Mouse (Mus musculus) lung, embryonic 15.5 days (tissue): ENCODE measurements around the gene Slc12a7. TPM values are rescaled to one million over a fixed set of nuclear protein-coding genes. Genes with fewer than 3 reads are reported as not detected.
"Not testable (repeated sequence)": the region's sequence is repeated elsewhere in the genome, so short reads cannot be mapped to it uniquely, and the experiment has no call there.

Source experiments
- ATAC-seq: fragments of 200-750 bp; cut with Nextera tagmentation; 2 replicates; pipeline ENCODE4 v1.8.0; 2017; ENCODE audit warnings: moderate number of reproducible peaks, borderline replicate concordance; ENCODE audit not compliant: low FRiP score, low TSS enrichment; ENCODE audit errors: extremely low read depth
- H3K27ac ChIP-seq: fragments of 300-500 bp; sonication (generic); 2 replicates; pipeline ENCODE4 v1.5.1; 2015; ENCODE audit warnings: moderate library complexity, mild to moderate bottlenecking, inconsistent platforms
- H3K27me3 ChIP-seq: fragments of 300-500 bp; sonication (generic); 2 replicates; pipeline ENCODE4 v1.6.1; 2015; ENCODE audit warnings: inconsistent platforms
- H3K36me3 ChIP-seq: fragments of 300-500 bp; sonication (generic); 2 replicates; pipeline ENCODE4 v1.6.1; 2015; ENCODE audit warnings: inconsistent platforms
- H3K4me1 ChIP-seq: fragments of 300-500 bp; sonication (generic); 2 replicates; pipeline ENCODE4 v1.6.1; 2015; ENCODE audit warnings: inconsistent platforms
- H3K4me2 ChIP-seq: fragments of 300-500 bp; sonication (generic); 2 replicates; pipeline ENCODE4 v1.6.1; 2015; ENCODE audit warnings: inconsistent platforms, mild to moderate bottlenecking, moderate library complexity
- H3K4me3 ChIP-seq: fragments of 300-500 bp; sonication (generic); 2 replicates; pipeline ENCODE4 v1.5.1; 2015; ENCODE audit warnings: mild to moderate bottlenecking, inconsistent platforms
- H3K9ac ChIP-seq: fragments of 300-500 bp; sonication (generic); 2 replicates; pipeline ENCODE4 v1.6.1; 2015; ENCODE audit warnings: inconsistent platforms
- H3K9me3 ChIP-seq: fragments of 300-500 bp; sonication (generic); 2 replicates; pipeline ENCODE4 v1.6.1; 2016; ENCODE audit warnings: inconsistent platforms
- WGBS: fragments of 180-500 bp; shearing (Covaris S2); methylation state at CpG from one replicate; pipeline ENCODE4 v1.1.7; 2015; 5-methylcytosine and 5-hydroxymethylcytosine counted together
- polyA plus RNA-seq: library from polyadenylated mRNA; unstranded; fragments of >200 nt; fragmentation: Nextera tagmentation; extraction: Ambion mirVana; gene quantifications from 2 replicates; pipeline ENCODE4 v1.2.1, GENCODE M21; 2015

Slc12a7 gene
- polyA plus RNA-seq, 1 experiment from 2014 or later: 16.7 TPM

DNA sequence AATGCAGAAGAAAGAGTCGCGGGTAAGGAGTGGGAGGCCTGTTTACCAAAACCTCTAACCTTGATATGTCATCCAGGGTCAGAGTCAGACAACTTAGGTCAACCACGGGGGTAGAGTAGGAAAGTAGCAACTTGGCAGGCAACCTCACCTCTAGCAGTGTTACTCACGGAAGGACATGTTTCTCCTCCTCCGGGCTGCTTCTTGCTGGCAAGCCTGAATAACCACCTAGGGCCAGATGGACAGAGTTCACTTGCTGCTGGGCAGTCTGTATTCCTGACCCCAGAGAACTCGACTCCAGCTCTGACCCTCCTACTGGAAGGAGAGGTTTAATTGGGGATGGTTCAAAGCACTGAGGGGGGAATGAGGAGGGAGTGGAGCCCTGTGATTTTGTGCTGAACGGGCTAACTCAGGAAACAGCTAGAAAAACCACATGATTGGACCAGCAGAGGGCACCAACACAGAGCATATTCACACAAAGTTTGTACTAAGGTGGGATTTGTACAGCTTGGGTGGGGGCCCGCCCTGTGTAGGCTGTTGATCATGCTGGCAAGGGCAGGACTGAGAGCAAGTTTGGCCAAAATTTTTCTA is 9.7 kb upstream of the Slc12a7 start:
- Histone ChIP-seq H3K27ac (no peak overlapping the region), H3K27me3 (no peaks in the 10 kb centered on the region; the same call in 1 of the 2 replicates), H3K36me3 (no peaks in the 10 kb centered on the region), H3K4me3 (no peak overlapping the region), H3K9ac (no peak overlapping the region), H3K4me1 (no peaks in the 10 kb centered on the region), H3K9me3 (no peaks in the 10 kb centered on the region), H3K4me2 (no peak overlapping the region)
- WGBS: 30% methylated on average over 8 of the region's 8 CpGs
- no peak for ATAC-seq

DNA sequence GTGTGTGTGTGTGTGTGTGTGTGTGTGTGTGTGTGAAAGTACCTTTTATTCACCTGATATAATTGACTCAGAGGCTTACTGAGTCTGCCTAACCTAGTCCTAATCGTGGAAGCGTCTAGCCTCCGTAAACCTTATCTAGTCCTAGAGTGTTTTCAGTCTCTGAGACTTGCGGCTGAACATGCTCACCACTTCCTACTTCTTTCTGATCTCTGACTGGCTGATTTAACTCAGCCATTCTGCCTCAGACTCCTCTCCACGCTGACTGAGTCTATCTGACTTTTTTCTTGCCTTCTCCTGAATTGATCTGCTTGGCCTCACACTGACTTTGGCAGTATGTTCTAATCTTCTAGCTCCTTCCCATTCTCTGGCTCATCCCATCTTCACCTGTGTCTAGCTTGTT is 7.6 kb upstream of the Slc12a7 start:
- Histone ChIP-seq H3K4me1 (no peaks in the 10 kb centered on the region), H3K9me3 (no peaks in the 10 kb centered on the region), H3K4me3 (no peak overlapping the region), H3K27ac (no peak overlapping the region), H3K36me3 (no peaks in the 10 kb centered on the region), H3K9ac (no peak overlapping the region), H3K27me3 (no peaks in the 10 kb centered on the region; the same call in 1 of the 2 replicates), H3K4me2 (no peak overlapping the region)
- 79% methylated on average over 5 of the region's 5 CpGs for WGBS
- no peak for ATAC-seq

DNA sequence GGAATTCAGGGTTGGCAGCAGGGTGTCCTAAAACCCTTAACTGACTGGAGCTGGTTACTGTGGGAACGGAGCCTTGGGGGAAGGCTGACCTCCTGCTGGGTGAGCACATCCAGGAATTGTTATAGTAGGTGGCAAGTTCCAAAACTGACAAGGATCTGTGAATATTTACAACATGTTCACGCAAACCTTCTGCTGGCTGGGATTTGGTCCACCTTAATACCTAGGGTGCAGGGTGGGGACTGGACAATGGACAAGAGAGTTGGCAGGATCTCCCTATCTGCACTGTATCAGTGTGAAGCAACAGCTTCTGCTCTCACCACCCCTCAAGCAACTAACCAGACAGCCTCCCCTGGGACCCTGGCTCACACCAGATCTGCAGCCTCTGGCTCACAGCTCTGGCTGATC is 5.3 kb upstream of the Slc12a7 start:
- ATAC-seq: no peak
- Histone ChIP-seq H3K27me3 (peaks cover 5% of the 10 kb centered on the region), H3K36me3 (no peaks in the 10 kb centered on the region), H3K9me3 (no peaks in the 10 kb centered on the region), H3K27ac (no peak overlapping the region), H3K4me3 (no peak overlapping the region), H3K4me2 (no peak overlapping the region), H3K4me1 (peaks cover 4% of the 10 kb centered on the region), H3K9ac (no peak overlapping the region)
- WGBS: 38% methylated on average over 2 of the region's 2 CpGs

DNA sequence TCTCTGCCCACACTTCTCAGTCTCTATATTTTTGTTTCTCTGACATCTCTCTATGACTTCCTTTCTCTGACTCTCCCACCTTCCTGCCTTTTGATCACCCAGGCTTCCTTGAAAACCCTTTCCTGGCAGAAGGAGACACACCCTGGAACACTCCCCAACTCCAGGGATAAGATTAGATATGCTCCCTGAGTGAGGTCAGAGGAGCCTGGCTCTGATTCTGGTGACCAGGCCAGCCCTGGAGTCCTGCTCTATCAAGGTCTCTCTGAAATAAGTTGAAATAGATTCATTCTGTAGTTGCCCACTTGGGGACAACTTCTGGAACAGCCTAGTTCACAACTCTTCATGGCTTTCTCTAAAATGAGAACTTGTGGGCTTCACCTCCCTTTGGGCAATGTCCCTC is 4.3 kb upstream of the Slc12a7 start:
- H3K4me3 ChIP-seq: no peak overlapping the region
- H3K9me3 ChIP-seq: no peaks in the 10 kb centered on the region
- no peak overlapping the region for H3K9ac ChIP-seq
- ATAC-seq: no peak
- H3K36me3 ChIP-seq: no peaks in the 10 kb centered on the region
- no peak overlapping the region for H3K4me2 ChIP-seq
- H3K27ac ChIP-seq: no peak overlapping the region
- peaks cover 10% of the 10 kb centered on the region for H3K4me1 ChIP-seq
- H3K27me3 ChIP-seq: peaks cover 14% of the 10 kb centered on the region

DNA sequence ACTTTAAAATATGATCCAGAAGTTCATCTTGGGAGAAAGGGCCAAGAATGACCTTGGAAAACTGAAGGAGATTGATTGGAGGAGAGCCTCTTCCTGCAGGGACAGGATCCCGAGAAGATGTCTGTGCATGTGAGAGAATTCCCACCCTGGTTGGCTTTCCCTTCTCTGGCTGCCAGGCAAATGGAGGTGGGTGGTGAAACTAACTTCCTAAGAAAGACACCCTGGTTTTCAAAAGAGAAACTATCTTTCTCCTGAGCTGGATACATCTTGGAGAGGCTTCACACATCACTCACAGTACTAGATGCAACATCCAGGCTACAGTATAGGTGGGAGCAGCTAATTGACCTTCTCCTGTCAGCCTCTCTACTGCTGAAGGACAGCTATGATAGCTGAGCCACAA is 2.0 kb upstream of the Slc12a7 start:
- H3K27ac ChIP-seq: no peak overlapping the region
- peaks cover 10% of the 10 kb centered on the region for H3K4me1 ChIP-seq
- no peak overlapping the region for H3K4me2 ChIP-seq
- no peaks in the 10 kb centered on the region for H3K36me3 ChIP-seq
- H3K4me3 ChIP-seq: no peak overlapping the region
- H3K9ac ChIP-seq: no peak overlapping the region
- no peak for ATAC-seq
- WGBS: 57% methylated on average over 1 of the region's 1 CpGs
- H3K9me3 ChIP-seq: no peaks in the 10 kb centered on the region
- H3K27me3 ChIP-seq: peaks cover 24% of the 10 kb centered on the region

DNA sequence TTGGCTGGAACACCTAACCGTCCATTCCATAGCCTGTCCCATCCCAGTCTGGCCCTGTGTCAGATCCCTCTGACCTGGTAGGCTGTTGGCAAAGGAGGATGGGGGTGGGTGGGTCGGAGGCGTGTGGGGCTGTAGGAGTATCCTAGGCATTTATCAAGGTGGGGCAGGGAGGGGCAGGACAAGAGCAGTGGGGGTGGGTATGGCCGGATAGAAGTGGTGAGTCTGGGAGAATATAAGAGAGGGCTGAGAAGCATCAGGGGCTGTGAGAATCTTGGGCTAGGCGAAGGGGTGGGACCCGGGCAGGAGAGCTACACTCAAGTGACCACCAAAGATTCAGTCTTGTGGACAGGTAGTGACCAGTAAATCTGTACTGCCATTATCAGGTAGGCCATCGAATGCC is 659 bp upstream of the Slc12a7 start:
- Histone ChIP-seq H3K4me2 (peak overlapping the region; percentile 67), H3K9me3 (no peaks in the 10 kb centered on the region), H3K36me3 (no peaks in the 10 kb centered on the region), H3K27me3 (peaks cover 24% of the 10 kb centered on the region), H3K4me3 (no peak overlapping the region; the same call in 1 of the 2 replicates), H3K9ac (no peak overlapping the region), H3K4me1 (peaks cover 10% of the 10 kb centered on the region), H3K27ac (no peak overlapping the region)
- 67% methylated on average over 7 of the region's 7 CpGs for WGBS
- ATAC-seq: no peak

DNA sequence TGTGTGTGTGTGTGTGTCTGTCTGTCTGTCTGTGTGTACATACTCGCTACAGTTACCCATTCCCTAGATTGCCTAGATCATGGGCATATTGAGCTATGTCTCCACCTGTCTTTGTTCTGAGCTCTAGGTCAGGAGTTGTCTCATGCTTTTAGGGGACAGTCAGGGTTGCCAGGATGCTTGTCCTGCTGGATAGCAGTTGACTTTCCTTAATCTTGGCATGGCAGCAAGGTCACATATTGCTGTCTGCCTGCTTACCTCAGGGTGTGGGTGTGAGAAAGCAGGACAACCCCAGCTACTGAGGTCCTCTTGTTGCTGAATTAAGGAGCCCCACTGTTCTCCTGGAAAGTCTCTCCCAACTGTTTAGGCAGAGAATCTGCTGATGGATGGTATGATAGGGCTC is 1.5 kb downstream of the Slc12a7 start:
- H3K9ac ChIP-seq: no peak overlapping the region
- H3K27ac ChIP-seq: no peak overlapping the region
- no peak for ATAC-seq
- H3K4me3 ChIP-seq: no peak overlapping the region
- peaks cover 24% of the 10 kb centered on the region for H3K27me3 ChIP-seq
- no peaks in the 10 kb centered on the region for H3K9me3 ChIP-seq
- H3K4me1 ChIP-seq: peaks cover 10% of the 10 kb centered on the region
- H3K36me3 ChIP-seq: no peaks in the 10 kb centered on the region
- no peak overlapping the region for H3K4me2 ChIP-seq
- WGBS: 73% methylated on average over 1 of the region's 1 CpGs

DNA sequence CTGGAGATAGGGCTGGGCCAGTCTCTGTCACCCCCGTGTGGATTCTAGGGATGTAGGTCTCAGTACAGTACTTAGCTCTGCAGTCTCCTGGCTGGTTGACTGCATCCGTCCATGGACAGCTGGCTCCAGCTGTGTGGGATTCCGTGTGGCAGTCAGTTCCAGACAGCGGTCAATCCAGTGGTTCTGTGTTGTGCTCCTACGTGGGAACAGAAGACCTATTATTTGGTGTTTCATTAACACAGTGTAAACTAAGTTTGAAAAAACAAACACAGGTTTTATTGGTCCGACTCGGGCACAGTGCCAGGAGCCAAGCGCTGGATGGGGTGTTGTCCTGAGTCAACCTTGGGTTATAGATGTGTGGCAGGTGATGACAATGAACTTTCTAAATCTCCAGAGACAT is 2.4 kb downstream of the Slc12a7 start:
- Histone ChIP-seq H3K27ac (no peak overlapping the region), H3K4me2 (no peak overlapping the region), H3K9ac (no peak overlapping the region), H3K36me3 (no peaks in the 10 kb centered on the region), H3K9me3 (no peaks in the 10 kb centered on the region), H3K4me1 (peaks cover 10% of the 10 kb centered on the region), H3K27me3 (peaks cover 24% of the 10 kb centered on the region), H3K4me3 (no peak overlapping the region)
- ATAC-seq: no peak
- 45% methylated on average over 8 of the region's 8 CpGs for WGBS

DNA sequence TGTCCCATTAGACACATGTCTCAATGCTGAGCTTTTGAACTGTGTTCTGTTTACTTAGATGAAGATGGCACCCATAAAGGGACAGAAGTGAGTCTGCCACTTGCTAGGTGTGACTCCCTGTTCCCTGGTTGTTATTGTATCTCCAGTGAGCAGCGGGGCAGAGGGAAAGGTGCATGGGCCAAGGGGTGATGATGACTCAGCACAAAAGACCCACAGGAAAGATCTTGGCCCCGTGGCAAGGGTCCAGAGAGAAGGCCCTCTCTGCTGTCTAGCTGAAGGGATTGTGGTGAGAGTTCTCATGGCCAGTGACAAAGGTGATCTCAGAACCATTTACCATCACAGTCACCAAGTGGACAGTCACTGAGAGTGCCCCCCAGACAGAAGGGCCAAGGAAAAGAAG is 3.0 kb downstream of the Slc12a7 start:
- Histone ChIP-seq H3K4me1 (peaks cover 10% of the 10 kb centered on the region), H3K27ac (no peak overlapping the region), H3K27me3 (peaks cover 24% of the 10 kb centered on the region), H3K4me3 (no peak overlapping the region), H3K36me3 (no peaks in the 10 kb centered on the region), H3K9me3 (no peaks in the 10 kb centered on the region), H3K4me2 (no peak overlapping the region), H3K9ac (no peak overlapping the region)
- no peak for ATAC-seq
- 51% methylated on average over 2 of the region's 2 CpGs for WGBS

DNA sequence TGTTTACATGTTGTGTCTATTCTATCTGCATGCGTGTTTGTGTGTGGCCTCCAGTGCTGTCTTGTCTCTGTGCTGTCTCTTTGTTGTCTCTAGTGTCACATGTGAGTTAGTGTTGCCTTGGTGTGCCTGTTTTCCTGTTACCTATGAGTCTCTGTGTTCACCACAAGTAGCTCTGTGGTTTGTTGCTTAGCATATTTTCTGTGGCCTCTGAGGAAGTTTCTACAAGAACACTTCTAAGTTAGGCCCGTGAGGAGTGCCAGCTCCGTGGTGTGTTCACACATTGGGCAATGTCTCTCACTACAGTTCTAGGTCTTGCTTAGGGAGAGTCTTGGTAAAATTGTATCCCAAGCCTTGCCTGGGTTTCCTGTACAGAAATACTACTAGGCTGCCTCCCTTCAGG is 4.0 kb downstream of the Slc12a7 start:
- Histone ChIP-seq H3K27ac (no peak overlapping the region), H3K9me3 (no peaks in the 10 kb centered on the region), H3K27me3 (peaks cover 24% of the 10 kb centered on the region), H3K4me2 (no peak overlapping the region), H3K4me3 (no peak overlapping the region), H3K36me3 (no peaks in the 10 kb centered on the region), H3K4me1 (peaks cover 10% of the 10 kb centered on the region), H3K9ac (no peak overlapping the region)
- 70% methylated on average over 3 of the region's 3 CpGs for WGBS
- ATAC-seq: no peak

DNA sequence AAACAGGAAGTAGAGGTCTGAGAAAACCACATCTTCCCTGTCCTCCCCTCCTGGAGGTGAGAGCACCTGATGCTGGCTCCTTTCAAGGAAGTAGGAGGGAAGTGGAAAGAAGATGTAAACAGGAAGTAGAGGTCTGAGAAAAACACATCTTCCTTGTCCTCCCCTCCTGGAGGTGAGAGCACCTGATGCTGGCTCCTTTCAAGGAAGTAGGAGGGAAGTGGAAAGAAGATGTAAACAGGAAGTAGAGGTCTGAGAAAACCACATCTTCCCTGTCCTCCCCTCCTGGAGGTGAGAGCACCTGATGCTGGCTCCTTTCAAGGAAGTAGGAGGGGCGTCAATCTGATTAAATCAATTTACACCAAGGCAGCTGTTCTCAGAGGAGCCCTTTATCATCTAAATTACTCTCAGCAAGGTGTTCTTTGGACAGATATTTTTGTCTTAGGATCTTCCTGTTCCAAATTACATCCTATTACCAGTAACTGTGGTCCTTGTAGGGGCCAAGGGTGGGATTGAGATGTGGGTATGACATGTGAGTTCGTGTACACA is 7.6 kb downstream of the Slc12a7 start:
- WGBS: 29% methylated on average over 2 of the region's 2 CpGs
- H3K9ac ChIP-seq: not testable (repeated sequence)

DNA sequence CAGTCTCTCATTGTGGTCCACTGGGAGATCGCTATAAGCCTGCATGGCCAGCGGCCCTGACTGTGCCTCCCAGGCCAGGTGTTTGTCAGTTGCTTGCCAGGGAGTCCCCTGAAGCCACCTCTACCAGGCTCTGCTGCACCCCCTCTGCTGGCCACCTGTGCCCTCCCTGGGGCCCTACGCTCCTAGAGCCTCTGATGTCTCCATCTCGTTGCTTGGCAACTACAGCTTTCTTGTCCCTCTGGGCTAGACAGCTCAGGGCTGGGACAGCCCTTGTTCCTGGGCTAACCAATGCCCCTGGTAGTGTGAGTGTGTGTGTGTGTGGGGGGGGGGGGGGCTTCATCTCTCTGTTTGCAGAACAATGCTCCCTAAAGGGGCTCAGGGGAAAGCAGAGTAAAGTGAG is 10.1 kb downstream of the Slc12a7 start:
- Histone ChIP-seq H3K4me3 (no peak overlapping the region), H3K4me1 (no peaks in the 10 kb centered on the region), H3K9me3 (no peaks in the 10 kb centered on the region), H3K9ac (no peak overlapping the region), H3K4me2 (no peak overlapping the region), H3K36me3 (no peaks in the 10 kb centered on the region), H3K27ac (no peak overlapping the region), H3K27me3 (no peaks in the 10 kb centered on the region)
- WGBS: 51% methylated on average over 4 of the region's 4 CpGs
- ATAC-seq: peak; percentile 29; the same call in 1 of the 2 replicates

More for the DNA sequence above, 7.6 kb downstream of the Slc12a7 start:
- not testable (repeated sequence) for H3K4me2 ChIP-seq, H3K4me1 ChIP-seq, ATAC-seq, H3K9me3 ChIP-seq, H3K27me3 ChIP-seq, H3K36me3 ChIP-seq, H3K4me3 ChIP-seq, H3K27ac ChIP-seq

DNA sequence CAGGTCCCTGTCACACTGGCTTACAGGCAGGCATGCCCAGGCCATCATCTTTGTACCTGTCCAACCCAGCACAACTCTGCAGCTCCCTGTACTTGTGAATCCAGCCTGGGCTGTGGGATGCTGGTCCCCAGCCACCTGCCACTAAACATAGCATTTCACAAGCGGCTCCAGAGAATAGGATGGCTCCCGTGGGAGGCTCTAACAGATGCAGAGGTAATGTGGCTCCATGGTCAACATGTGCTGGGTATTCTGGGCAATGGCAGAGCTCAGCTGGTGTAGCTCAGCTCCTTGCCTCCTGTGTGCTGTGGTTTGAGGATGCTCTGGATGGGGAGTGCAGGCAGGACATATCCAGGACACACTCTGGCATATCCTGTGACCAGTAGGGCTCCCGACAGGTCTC is 10.8 kb downstream of the Slc12a7 start:
- Histone ChIP-seq H3K27me3 (no peaks in the 10 kb centered on the region), H3K27ac (no peak overlapping the region), H3K4me3 (no peak overlapping the region), H3K36me3 (no peaks in the 10 kb centered on the region), H3K4me1 (no peaks in the 10 kb centered on the region), H3K9me3 (no peaks in the 10 kb centered on the region), H3K9ac (no peak overlapping the region), H3K4me2 (no peak overlapping the region)
- WGBS: 77% methylated on average over 3 of the region's 3 CpGs
- no peak for ATAC-seq
